Comparison of ENCODE assay signal across 22 mouse cellular contexts in genomic region chr5:124592768-124593167, GRCm38 (mm10).
"Had no signal": no experiment of that assay in that cellular context is flagged by ENCODE, and none has a peak within 500 bp of the region (broad histone marks: within the 10 kb centered on the region; RNA-seq: fewer than 3 reads in every experiment).

No protein-coding gene starts in this region.

- H3K9me3 ChIP-seq: liver, embryonic 15.5 days; lung, embryonic 15.5 days; megakaryocyte, embryonic 14.5 days; midbrain, embryonic 13.5 days; neural tube, embryonic 13.5 days; neural tube, embryonic 15.5 days had no signal

- H3K4me1 ChIP-seq: liver, embryonic 15.5 days; lung, embryonic 15.5 days; megakaryocyte, embryonic 14.5 days; midbrain, embryonic 13.5 days; neural tube, embryonic 13.5 days; neural tube, embryonic 15.5 days had no signal

- ATAC-seq: liver, postnatal 0 days; lung, postnatal 0 days; midbrain, embryonic 13.5 days; midbrain, embryonic 16.5 days had no signal

- H3K27ac ChIP-seq: liver, embryonic 15.5 days; lung, embryonic 15.5 days; macrophage; midbrain, embryonic 13.5 days; neural tube, embryonic 13.5 days; neural tube, embryonic 15.5 days had no signal

- H3K9ac ChIP-seq: liver, embryonic 15.5 days; liver, postnatal 0 days; lung, embryonic 15.5 days; midbrain, embryonic 13.5 days; neural tube, embryonic 13.5 days; neural tube, embryonic 15.5 days had no signal

- H3K27me3 ChIP-seq: liver, embryonic 15.5 days; lung, embryonic 15.5 days; megakaryocyte, embryonic 14.5 days; midbrain, embryonic 13.5 days; neural tube, embryonic 13.5 days; neural tube, embryonic 15.5 days had no signal

- DNase-seq: liver, postnatal 0 days; lung, adult 2 months; lung, postnatal 14 days; lung, postnatal 36 days; retina, postnatal 1 day; right cerebral cortex, postnatal 14 days; right cerebral cortex, postnatal 4 days; spleen, adult 18-20 months; thymus, adult 2 months; thymus, postnatal 25 days; thymus, postnatal 4 days had no signal

- H3K4me3 ChIP-seq: liver, embryonic 15.5 days; lung, embryonic 15.5 days; megakaryocyte, embryonic 14.5 days; midbrain, embryonic 13.5 days; myocyte; neural tube, embryonic 13.5 days; neural tube, embryonic 15.5 days had no signal

- H3K4me2 ChIP-seq: liver, embryonic 15.5 days; lung, embryonic 15.5 days; midbrain, embryonic 11.5 days; midbrain, embryonic 13.5 days; neural tube, embryonic 13.5 days; neural tube, embryonic 15.5 days had no signal
